Mouse (Mus musculus): ENCODE data around the gene Gm3415. TPM values are rescaled to one million over a fixed set of nuclear protein-coding genes. Genes with fewer than 3 reads are reported as not detected.
"Not testable (repeated sequence)": the region's sequence is repeated elsewhere in the genome, so short reads cannot be mapped to it uniquely, and the experiment has no call there.

Gene Gm3415
- total RNA-seq, 4 experiments from 2014 or later, result not detected

- not testable (repeated sequence) for DNase-seq (ENCODE audit: low spot score)
Observed at GRCm38 (mm10) chr5:146599216-146599615, 43.3 kb downstream of the Gm3415 start.

- DNase-seq (ENCODE audit: low spot score), result no peak
Observed at GRCm38 (mm10) chr5:146599970-146600369, 44.0 kb downstream of the Gm3415 start.

GRCm38 (mm10) chr5:146606221-146606620, 50.3 kb downstream of the Gm3415 start:
- no peak for DNase-seq (ENCODE audit: low spot score)

GRCm38 (mm10) chr5:146606895-146607294, 51.0 kb downstream of the Gm3415 start:
- no peak for DNase-seq (ENCODE audit: low spot score)

- no peak for DNase-seq (ENCODE audit: low spot score)
Observed at GRCm38 (mm10) chr5:146607816-146608215, 51.9 kb downstream of the Gm3415 start.

Other genes with a start within 250 kb of the Gm3415 start
- gene Wasf3, start 171.2 kb upstream of the Gm3415 start, total RNA-seq (2022), result under 1 TPM; 0.25 to 0.57 (median 0.54) TPM
- gene Gm6408, start 74.2 kb upstream of the Gm3415 start, total RNA-seq (2022), result not detected
- gene Gm6370, start 64.8 kb upstream of the Gm3415 start, total RNA-seq (2022), result not detected
- not detected for gene 4930449I24Rik, start 53.7 kb upstream of the Gm3415 start, total RNA-seq (2022)
- gene Gm3402, start 42.0 kb upstream of the Gm3415 start, total RNA-seq (2022), result not detected
- gene Gm3404, start 30.3 kb upstream of the Gm3415 start, total RNA-seq (2022), result not detected
- not detected for gene Gm3409, start 18.5 kb upstream of the Gm3415 start, total RNA-seq (2022)
- gene Gpr12, start 29.1 kb downstream of the Gm3415 start, total RNA-seq (2022), result not detected
- gene Usp12, start 238.9 kb downstream of the Gm3415 start, total RNA-seq (2022), result 10 to 100 TPM; 14.7 to 18.7 (median 18.0) TPM